Mouse (Mus musculus) right cerebral cortex, postnatal 4 days (tissue): ENCODE results near the gene Ulk4.
A peak's percentile ranks its signal among the peaks of the same experiment; 100 is the strongest.

ENCODE experiments used
- DNase-seq: peaks from one replicate; pipeline ENCODE4 v3.0.0-alpha.2; 2022

The Ulk4 gene

GRCm38 (mm10) chr9:121299223-121299755 lies 22.3 kb upstream of the Ulk4 start:
- no peak for DNase-seq

DNA sequence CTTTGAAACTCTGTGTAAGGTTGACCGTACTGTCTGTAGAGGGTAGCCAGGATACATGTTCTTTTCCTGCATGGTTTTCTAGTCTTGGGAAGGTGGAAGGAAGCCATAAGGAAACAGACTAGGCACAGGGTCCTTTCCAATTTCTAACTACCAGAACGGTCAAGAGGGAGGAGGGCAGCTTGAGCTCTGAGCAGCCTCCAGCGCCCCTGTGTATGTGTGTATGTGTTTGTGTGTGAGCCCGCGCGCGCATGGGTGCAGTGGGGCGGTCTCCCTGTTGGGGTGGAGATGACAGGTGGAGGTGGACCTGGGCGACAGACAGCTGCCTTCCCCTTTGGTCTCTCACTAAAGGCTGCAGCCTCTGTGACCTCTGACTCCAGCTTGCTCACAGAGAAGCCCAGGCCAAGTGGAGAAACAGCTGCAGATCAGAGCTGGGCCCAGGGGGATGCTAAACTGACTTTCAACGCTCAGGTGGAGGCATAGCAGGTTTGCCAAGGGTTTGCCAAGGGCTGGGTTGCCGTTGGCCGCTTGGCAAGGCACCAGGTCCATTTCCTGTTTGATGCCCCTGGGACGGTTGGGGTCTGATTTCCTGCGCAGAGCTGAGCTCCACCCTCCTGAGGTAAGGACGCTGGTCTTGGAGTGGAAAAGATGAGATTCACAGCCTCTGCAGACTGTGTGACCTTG lies 21.6 kb upstream of the Ulk4 start:
- no peak for DNase-seq

DNA sequence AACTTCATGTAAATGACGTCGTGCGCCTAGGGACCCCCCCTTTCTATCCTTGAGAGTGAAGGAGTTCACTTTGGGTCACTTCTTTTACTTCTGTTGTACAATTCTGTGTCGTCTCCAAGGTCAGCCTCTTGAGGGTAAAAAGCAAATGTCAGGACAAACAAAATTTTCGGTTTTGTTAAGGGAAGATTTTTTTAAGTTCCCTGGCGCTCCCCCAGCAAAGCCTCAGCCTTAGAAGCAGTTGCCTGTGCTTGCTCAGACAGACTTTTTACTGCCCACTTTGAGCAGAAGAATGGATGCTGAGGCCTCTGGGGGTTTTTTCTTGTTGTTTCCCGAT lies 21.0 kb upstream of the Ulk4 start:
- DNase-seq = no peak

- peak; percentile 56 for DNase-seq
Measured at GRCm38 (mm10) chr9:121297171-121298064, 20.4 kb upstream of the Ulk4 start, which contains the start of gene Trak1. Gene Trak1 (plus strand): TSS chr9:121297502.

DNA sequence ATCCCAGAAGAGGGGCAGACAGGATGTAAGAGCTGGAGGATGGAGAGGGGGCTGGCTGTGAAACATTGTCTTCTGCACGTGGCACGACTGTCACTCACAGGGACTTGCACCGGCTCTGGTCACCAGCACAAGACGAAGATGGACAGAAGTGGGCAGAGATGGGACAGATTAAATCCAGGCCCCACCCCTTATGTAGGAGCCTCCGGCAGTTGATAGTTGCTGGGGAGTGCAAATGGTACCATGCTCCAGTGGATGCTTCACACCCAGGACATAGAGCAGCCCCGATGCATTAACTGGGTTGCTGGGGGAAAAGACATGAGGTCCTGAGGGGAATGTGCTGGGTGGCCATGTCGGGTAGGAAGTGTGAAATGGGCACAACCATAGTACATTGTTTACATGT lies 18.2 kb upstream of the Ulk4 start:
- DNase-seq = no peak

DNA sequence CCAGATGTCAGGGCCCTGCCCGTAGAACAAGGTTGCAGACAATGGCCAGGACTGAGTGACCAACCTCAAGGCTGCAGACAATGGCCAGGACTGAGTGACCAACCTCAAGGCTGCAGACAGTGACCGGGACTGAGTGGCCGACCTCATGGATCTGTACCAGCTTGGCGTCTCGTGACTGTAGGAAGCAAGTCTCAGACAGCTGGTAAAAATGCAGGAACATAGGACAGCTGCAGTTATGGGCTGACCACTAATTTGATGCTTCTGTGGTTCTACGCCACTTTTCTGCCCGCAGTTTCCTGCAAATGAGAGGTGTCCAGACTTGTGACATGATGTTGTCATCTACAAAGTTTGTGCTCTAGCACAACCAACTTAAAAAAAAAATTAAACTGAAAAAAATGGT lies 16.2 kb upstream of the Ulk4 start:
- DNase-seq = no peak

- DNase-seq = no peak
Measured at GRCm38 (mm10) chr9:121291275-121291674, 14.3 kb upstream of the Ulk4 start.

DNA sequence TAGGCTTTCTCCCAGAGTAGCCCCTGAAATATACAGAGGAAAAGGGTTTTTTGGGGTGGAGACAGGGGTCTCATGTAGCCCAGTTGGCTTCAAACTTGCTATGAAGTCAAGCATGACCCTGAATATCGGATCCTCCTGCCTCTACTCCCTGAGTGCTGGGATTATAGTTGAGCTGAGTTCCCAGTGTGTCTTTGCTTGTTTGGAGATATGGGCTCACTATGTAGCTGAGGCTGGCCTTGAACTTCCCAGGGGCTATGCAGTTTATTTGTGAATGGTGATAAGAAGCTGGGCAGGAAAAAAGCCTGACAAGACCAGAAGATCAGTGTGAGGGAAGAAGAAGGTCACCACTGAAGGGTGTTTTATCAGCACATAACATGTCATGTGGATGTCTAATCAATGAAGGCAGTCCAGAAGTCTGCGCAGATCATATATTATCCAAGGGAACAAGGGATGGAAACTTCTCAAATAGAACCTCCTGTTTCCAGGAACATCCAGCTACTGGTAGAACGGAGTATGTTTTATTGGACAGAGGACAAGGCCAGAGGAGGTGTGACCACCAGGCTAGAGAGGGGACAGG lies 9.4 kb upstream of the Ulk4 start:
- DNase-seq = no peak

- DNase-seq = peak; percentile 40
Measured at GRCm38 (mm10) chr9:121285341-121286324, 8.6 kb upstream of the Ulk4 start.

- peak; percentile 35 for DNase-seq
Measured at GRCm38 (mm10) chr9:121284422-121284821, 7.4 kb upstream of the Ulk4 start.

DNA sequence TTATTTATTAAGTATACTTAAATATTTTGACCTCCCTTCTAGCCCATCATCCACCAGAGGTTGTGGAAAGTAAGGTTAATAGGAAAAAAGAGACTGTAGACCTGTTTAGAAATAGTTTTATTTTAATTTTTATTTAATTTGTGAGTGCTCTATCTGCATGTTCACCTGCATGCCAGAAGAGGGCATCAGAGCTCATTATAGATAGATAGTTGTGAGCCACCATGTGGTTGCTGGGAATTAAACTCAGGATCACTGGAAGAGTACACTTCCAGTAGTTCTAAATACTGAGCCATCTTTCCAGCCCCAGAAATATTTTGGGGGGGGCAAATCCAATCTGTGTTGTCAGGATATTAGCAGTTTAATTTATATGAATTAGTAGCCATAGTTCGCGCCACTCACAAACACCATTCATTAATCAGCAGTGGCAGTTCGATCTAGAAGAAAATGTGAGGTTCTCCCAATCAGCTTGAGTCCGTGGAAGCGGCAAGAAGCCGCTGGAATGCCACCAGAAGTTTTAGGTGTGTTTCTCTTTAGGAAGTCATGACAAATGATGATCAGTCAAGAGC lies 6.7 kb upstream of the Ulk4 start:
- no peak for DNase-seq

- no peak for DNase-seq
Measured at GRCm38 (mm10) chr9:121281891-121282290, 4.9 kb upstream of the Ulk4 start.

DNA sequence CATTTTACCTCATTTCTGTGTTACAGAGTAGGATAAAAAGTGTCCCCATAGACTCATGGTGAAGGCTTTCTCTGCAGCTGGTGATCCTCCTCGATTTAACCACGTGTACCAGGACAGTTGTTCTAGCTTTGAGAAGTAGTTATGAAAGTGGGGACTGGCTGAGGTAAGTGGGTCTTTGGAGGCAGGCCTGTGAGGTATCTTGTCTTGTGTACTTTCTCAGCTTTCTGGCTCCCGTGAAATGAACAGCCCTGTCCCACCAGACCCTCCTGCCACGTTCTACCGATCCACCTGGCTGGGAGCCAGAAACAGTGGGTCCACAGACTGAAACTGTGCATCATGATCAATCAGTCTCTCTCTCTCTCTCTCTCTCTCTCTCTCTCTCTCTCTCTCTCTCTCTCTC lies 2.2 kb upstream of the Ulk4 start:
- no peak for DNase-seq

- no peak for DNase-seq
Measured at GRCm38 (mm10) chr9:121276745-121277117, 266 bp downstream of the Ulk4 start.

GRCm38 (mm10) chr9:121271561-121271960 lies 5.4 kb downstream of the Ulk4 start:
- no peak for DNase-seq

- no peak for DNase-seq
Measured at GRCm38 (mm10) chr9:121271149-121271548, 5.8 kb downstream of the Ulk4 start.

GRCm38 (mm10) chr9:121265307-121265706 lies 11.7 kb downstream of the Ulk4 start:
- no peak for DNase-seq

- DNase-seq = no peak
Measured at GRCm38 (mm10) chr9:121257106-121257505, 19.9 kb downstream of the Ulk4 start.

DNA sequence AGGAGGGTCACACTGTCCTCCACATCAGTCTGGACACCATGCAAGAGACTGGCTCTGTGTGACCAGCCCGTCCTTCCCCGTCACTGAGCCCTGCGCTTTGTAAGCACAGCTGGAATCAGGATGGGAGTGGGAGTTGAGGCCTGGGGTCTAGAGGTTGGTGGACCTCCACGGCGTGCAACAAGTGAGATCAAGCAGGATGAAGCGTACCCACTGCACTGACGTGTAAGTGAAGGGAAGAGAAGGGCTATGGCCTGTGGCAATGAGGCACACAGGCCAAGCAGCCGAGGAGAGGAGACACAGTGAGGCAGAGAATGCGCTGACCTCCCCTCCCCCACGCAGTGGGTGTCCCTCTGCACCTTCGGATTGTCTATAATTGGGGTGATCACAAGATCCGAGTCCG lies 22.2 kb downstream of the Ulk4 start:
- DNase-seq = no peak

- no peak for DNase-seq
Measured at GRCm38 (mm10) chr9:121253983-121254382, 23.0 kb downstream of the Ulk4 start.

- DNase-seq = no peak
Measured at GRCm38 (mm10) chr9:121250854-121251253, 26.1 kb downstream of the Ulk4 start.

GRCm38 (mm10) chr9:121249805-121250204 lies 27.2 kb downstream of the Ulk4 start:
- DNase-seq = no peak
